Mouse (Mus musculus) forebrain, embryonic 12.5 days (tissue): ENCODE results near the gene Aldoart2. TPM values are rescaled to one million over a fixed set of nuclear protein-coding genes. Genes with fewer than 3 reads are reported as not detected.
"Not testable (repeated sequence)": the region's sequence is repeated elsewhere in the genome, so short reads cannot be mapped to it uniquely, and the experiment has no call there.

Experiments used
- ATAC-seq: fragments of 200-750 bp; cut with Nextera tagmentation; 2 replicates; pipeline ENCODE4 v1.8.0; 2017; ENCODE audit warnings: moderate TSS enrichment; ENCODE audit not compliant: low FRiP score
- H3K27ac ChIP-seq: fragments of 300-500 bp; sonication (generic); 2 replicates; pipeline ENCODE4 v1.5.1; 2016; ENCODE audit warnings: mild to moderate bottlenecking
- H3K27me3 ChIP-seq: fragments of 300-500 bp; sonication (generic); 2 replicates; pipeline ENCODE4 v1.6.1; 2016; ENCODE audit warnings: mild to moderate bottlenecking
- H3K36me3 ChIP-seq: fragments of 300-500 bp; sonication (generic); replicated peaks from 2 replicates; pipeline ENCODE4 v1.6.1; 2016; ENCODE audit warnings: mild to moderate bottlenecking
- H3K4me1 ChIP-seq: fragments of 300-500 bp; sonication (generic); 2 replicates; pipeline ENCODE4 v1.6.1; 2016
- H3K4me2 ChIP-seq: fragments of 300-500 bp; sonication (generic); 2 replicates; pipeline ENCODE4 v1.6.1; 2016; ENCODE audit warnings: mild to moderate bottlenecking, moderate library complexity
- H3K4me3 ChIP-seq: fragments of 300-500 bp; sonication (generic); replicated peaks from 2 replicates; pipeline ENCODE4 v1.5.1; 2016; ENCODE audit warnings: mild to moderate bottlenecking
- H3K9ac ChIP-seq: fragments of 300-500 bp; sonication (generic); 2 replicates; pipeline ENCODE4 v1.6.1; 2016; ENCODE audit warnings: mild to moderate bottlenecking
- H3K9me3 ChIP-seq: fragments of 300-500 bp; sonication (generic); 2 replicates; pipeline ENCODE4 v1.6.1; 2016
- WGBS: fragments of 180-500 bp; shearing (Covaris S2); methylation state at CpG from one replicate; pipeline ENCODE4 v1.1.7; 2016; 5-methylcytosine and 5-hydroxymethylcytosine counted together
- polyA plus RNA-seq: library from polyadenylated mRNA; unstranded; fragments of >200 nt; fragmentation: Nextera tagmentation; extraction: Ambion mirVana; gene quantifications from 2 replicates; pipeline ENCODE4 v1.2.1, GENCODE M21; 2016

Gene Aldoart2
- polyA plus RNA-seq, 1 experiment from 2014 or later = not detected

GRCm38 (mm10) chr12:55563742-55564141 lies 1.3 kb upstream of the Aldoart2 start:
- Histone ChIP-seq H3K4me1 (peaks cover 8% of the 10 kb centered on the region; the same call in 1 of the 2 replicates), H3K27ac (no peak overlapping the region), H3K36me3 (no peaks in the 10 kb centered on the region), H3K4me3 (no peak overlapping the region), H3K4me2 (no peak overlapping the region), H3K9ac (no peak overlapping the region), H3K9me3 (no peaks in the 10 kb centered on the region), H3K27me3 (no peaks in the 10 kb centered on the region)
- 97% methylated on average over 3 of the region's 3 CpGs for WGBS
- no peak for ATAC-seq

GRCm38 (mm10) chr12:55564187-55564963 lies 664 bp upstream of the Aldoart2 start:
- no peak overlapping the region for H3K4me2 ChIP-seq
- no peaks in the 10 kb centered on the region for H3K9me3 ChIP-seq
- H3K27ac ChIP-seq = no peak overlapping the region
- no peaks in the 10 kb centered on the region for H3K36me3 ChIP-seq
- no peak overlapping the region for H3K9ac ChIP-seq
- peaks cover 8% of the 10 kb centered on the region; the same call in 1 of the 2 replicates for H3K4me1 ChIP-seq
- no peaks in the 10 kb centered on the region for H3K27me3 ChIP-seq
- no peak for ATAC-seq
- no peak overlapping the region for H3K4me3 ChIP-seq
- WGBS = 88% methylated on average over 9 of the region's 9 CpGs

DNA sequence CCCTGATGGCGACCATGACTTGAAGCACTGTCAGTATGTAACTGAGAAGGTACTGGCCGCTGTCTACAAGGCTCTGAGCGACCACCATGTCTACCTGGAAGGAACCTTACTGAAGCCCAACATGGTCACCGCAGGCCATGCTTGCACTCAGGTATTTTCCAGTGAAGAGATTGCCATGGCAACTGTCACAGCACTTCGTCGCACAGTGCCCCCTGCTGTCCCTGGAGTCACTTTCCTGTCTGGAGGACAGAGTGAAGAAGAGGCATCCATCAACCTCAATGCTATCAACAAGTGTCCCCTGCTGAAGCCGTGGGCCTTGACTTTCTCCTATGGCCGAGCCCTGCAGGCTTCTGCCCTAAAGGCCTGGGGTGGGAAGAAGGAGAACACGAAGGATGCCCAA lies 828 bp downstream of the Aldoart2 start:
- Histone ChIP-seq H3K4me1 (no peaks in the 10 kb centered on the region), H3K4me2 (no peak overlapping the region), H3K4me3 (no peak overlapping the region), H3K36me3 (no peaks in the 10 kb centered on the region), H3K9ac (no peak overlapping the region), H3K9me3 (no peaks in the 10 kb centered on the region), H3K27ac (no peak overlapping the region), H3K27me3 (no peaks in the 10 kb centered on the region)
- no peak for ATAC-seq
- 81% methylated on average over 9 of the region's 9 CpGs for WGBS

GRCm38 (mm10) chr12:55566837-55567236 lies 1.8 kb downstream of the Aldoart2 start:
- H3K27ac ChIP-seq = no peak overlapping the region
- no peaks in the 10 kb centered on the region for H3K27me3 ChIP-seq
- no peaks in the 10 kb centered on the region for H3K9me3 ChIP-seq
- H3K4me2 ChIP-seq = no peak overlapping the region
- ATAC-seq = peak; percentile 69; the same call in 1 of the 2 replicates
- peaks cover 4% of the 10 kb centered on the region for H3K4me1 ChIP-seq
- no peak overlapping the region for H3K4me3 ChIP-seq
- WGBS = 75% methylated on average over 5 of the region's 5 CpGs
- no peaks in the 10 kb centered on the region for H3K36me3 ChIP-seq
- no peak overlapping the region for H3K9ac ChIP-seq

DNA sequence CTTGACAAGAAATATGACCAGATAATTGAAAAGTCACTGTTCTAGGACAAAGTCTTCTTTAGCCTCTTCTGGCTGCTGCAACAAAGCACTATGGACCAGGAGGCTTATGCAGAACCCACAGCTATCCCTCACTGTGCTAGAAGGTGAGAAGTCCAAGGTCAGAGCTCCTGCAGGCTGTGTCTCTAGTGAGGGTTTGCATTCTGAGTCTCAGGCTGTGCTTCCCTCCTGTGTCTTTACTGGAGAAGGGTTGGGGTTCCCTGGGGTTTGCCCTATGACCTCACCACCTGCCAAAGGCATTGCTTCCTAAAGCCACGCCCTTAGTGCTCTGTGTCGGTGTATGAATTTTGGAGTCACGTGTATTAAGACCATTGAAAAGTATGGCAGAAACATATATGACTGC lies 3.4 kb downstream of the Aldoart2 start:
- H3K27ac ChIP-seq = no peak overlapping the region
- no peak overlapping the region for H3K9ac ChIP-seq
- H3K9me3 ChIP-seq = no peaks in the 10 kb centered on the region
- no peak overlapping the region for H3K4me2 ChIP-seq
- H3K36me3 ChIP-seq = no peaks in the 10 kb centered on the region
- peaks cover 13% of the 10 kb centered on the region for H3K4me1 ChIP-seq
- ATAC-seq = no peak
- no peak overlapping the region for H3K4me3 ChIP-seq
- H3K27me3 ChIP-seq = no peaks in the 10 kb centered on the region
- 81% methylated on average over 3 of the region's 3 CpGs for WGBS

DNA sequence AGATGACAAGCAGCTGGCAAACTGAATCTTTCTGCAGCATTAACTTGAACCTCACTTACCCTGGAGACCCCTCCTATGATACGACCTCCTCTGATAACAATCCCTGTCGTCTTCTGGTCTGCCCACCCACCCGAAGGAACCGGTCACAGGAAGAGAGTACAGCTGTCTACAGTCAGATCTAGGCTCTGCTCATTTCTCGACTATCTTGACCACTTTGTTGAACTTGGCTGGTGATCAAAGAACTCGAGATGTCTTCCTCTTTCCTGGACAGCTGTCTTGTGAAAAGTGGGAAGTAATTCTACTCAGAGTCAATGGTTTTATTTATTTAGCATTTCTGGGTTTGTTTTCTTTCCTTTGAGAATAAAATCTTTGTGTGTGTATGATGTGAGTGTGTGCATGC lies 4.6 kb downstream of the Aldoart2 start:
- H3K9me3 ChIP-seq = no peaks in the 10 kb centered on the region
- no peaks in the 10 kb centered on the region for H3K36me3 ChIP-seq
- no peaks in the 10 kb centered on the region for H3K27me3 ChIP-seq

DNA sequence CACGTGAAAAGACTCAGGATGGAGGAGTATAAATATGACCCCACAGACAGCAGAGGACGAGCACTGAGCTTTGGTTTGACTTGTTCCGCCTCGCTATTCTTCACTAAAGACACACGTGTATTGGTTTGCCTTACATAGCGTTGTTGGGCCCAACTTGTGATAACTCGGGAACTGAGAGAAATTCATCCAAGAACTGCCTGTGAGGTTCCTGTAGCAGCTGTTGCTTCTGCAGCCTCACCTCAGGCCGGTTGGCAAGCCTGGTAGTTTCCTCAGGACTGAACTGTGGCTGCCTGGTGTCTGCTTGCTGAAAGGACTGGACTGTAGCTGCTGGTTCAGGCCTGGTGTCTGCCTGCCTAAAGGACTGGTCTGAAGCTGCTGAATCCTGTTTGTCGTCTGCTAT lies 5.6 kb downstream of the Aldoart2 start:
- H3K27me3 ChIP-seq = no peaks in the 10 kb centered on the region
- H3K9ac ChIP-seq = no peak overlapping the region
- H3K27ac ChIP-seq = no peak overlapping the region
- no peak overlapping the region for H3K4me3 ChIP-seq
- no peak for ATAC-seq
- H3K9me3 ChIP-seq = no peaks in the 10 kb centered on the region
- 90% methylated on average over 9 of the region's 9 CpGs for WGBS
- peaks cover 19% of the 10 kb centered on the region for H3K4me1 ChIP-seq
- H3K4me2 ChIP-seq = no peak overlapping the region
- H3K36me3 ChIP-seq = no peaks in the 10 kb centered on the region

More for the DNA sequence above, 4.6 kb downstream of the Aldoart2 start:
- Histone ChIP-seq H3K9ac (no peak overlapping the region), H3K4me2 (no peak overlapping the region), H3K4me3 (no peak overlapping the region), H3K4me1 (peaks cover 19% of the 10 kb centered on the region), H3K27ac (no peak overlapping the region)
- WGBS = 84% methylated on average over 6 of the region's 6 CpGs
- no peak for ATAC-seq

GRCm38 (mm10) chr12:55571181-55571580 lies 6.1 kb downstream of the Aldoart2 start:
- no peak for ATAC-seq

DNA sequence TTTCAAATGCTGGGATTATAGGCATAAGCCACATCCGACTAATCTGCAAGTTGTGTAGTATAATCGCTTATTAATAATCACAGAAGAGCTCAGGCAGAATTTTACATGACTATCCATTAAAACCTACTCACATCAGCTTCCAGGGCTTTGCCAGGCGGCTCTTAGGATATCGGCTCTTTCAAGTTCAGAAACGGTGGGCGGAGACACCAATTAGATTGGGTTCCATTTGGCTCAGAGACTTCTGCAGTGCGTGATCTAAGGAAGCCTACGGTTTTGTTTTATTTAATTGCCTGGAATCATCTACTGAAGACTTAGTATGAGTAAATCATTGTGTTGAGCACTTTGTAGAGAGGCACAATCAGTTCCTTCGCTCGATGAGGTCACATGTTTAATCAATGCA lies 6.6 kb downstream of the Aldoart2 start:
- no peaks in the 10 kb centered on the region for H3K27me3 ChIP-seq
- no peak overlapping the region for H3K27ac ChIP-seq
- no peak overlapping the region for H3K9ac ChIP-seq
- H3K4me2 ChIP-seq = no peak overlapping the region
- no peak overlapping the region for H3K4me3 ChIP-seq
- 67% methylated on average over 10 of the region's 10 CpGs for WGBS
- ATAC-seq = no peak; the same call in 1 of the 2 replicates
- no peaks in the 10 kb centered on the region for H3K36me3 ChIP-seq
- H3K9me3 ChIP-seq = no peaks in the 10 kb centered on the region
- H3K4me1 ChIP-seq = peaks cover 19% of the 10 kb centered on the region

More at GRCm38 (mm10) chr12:55571181-55571580, 6.1 kb downstream of the Aldoart2 start:
- Histone ChIP-seq H3K4me1 (peaks cover 19% of the 10 kb centered on the region), H3K27ac (no peak overlapping the region), H3K27me3 (no peaks in the 10 kb centered on the region), H3K36me3 (no peaks in the 10 kb centered on the region), H3K9me3 (no peaks in the 10 kb centered on the region), H3K4me3 (no peak overlapping the region), H3K9ac (no peak overlapping the region), H3K4me2 (no peak overlapping the region)
- whole genome bisulfite sequencing = 63% methylated on average over 11 of the region's 11 CpGs

- no peak overlapping the region for H3K27ac ChIP-seq
- H3K4me3 ChIP-seq = no peak overlapping the region
- no peaks in the 10 kb centered on the region for H3K36me3 ChIP-seq
- no peak overlapping the region for H3K9ac ChIP-seq
- no peaks in the 10 kb centered on the region for H3K27me3 ChIP-seq
- peaks cover 19% of the 10 kb centered on the region for H3K4me1 ChIP-seq
- no peak for ATAC-seq
- no peaks in the 10 kb centered on the region for H3K9me3 ChIP-seq
- H3K4me2 ChIP-seq = no peak overlapping the region
Measured at GRCm38 (mm10) chr12:55573089-55573488, 8.1 kb downstream of the Aldoart2 start.

GRCm38 (mm10) chr12:55573794-55574193 lies 8.8 kb downstream of the Aldoart2 start:
- H3K27me3 ChIP-seq = no peaks in the 10 kb centered on the region
- no peak overlapping the region for H3K27ac ChIP-seq
- H3K4me2 ChIP-seq = no peak overlapping the region
- 8% methylated on average over 6 of the region's 6 CpGs for WGBS
- no peak overlapping the region for H3K4me3 ChIP-seq
- no peaks in the 10 kb centered on the region for H3K9me3 ChIP-seq
- H3K4me1 ChIP-seq = peaks cover 19% of the 10 kb centered on the region
- no peaks in the 10 kb centered on the region for H3K36me3 ChIP-seq
- no peak overlapping the region for H3K9ac ChIP-seq
- ATAC-seq = peak; percentile 70

DNA sequence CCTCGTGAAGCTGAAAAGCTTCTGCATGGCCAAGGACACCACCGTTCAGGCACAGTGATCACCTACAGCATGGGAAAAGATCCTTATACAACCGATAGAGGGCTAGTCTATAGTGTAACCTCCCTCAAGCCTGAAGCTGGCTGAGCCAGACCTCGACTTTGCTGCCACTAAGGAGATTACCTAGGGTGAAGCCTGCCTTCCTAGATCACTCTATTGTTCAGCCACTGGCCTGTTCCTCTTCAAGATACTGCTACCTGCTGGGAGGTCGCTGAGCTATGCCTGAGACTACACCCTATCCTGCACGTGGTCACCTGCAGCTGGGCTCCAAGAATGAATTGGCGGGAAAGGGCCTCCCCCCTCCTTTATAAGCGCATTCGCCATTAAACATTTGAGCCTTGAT lies 21.9 kb downstream of the Aldoart2 start:
- H3K9ac ChIP-seq, H3K36me3 ChIP-seq, H3K4me2 ChIP-seq, ATAC-seq, H3K27me3 ChIP-seq, H3K4me1 ChIP-seq, H3K27ac ChIP-seq, H3K9me3 ChIP-seq, H3K4me3 ChIP-seq: not testable (repeated sequence)
- WGBS = 50% methylated on average over 9 of the region's 9 CpGs

GRCm38 (mm10) chr12:55598537-55598886 lies 33.5 kb downstream of the Aldoart2 start:
- ATAC-seq = 0 out of 2 replicates have a peak, but pooled peaks have one; percentile 22
- H3K4me3 ChIP-seq = peak overlapping the region; percentile 53
- H3K4me2 ChIP-seq = peak overlapping the region; percentile 93
- no peaks in the 10 kb centered on the region for H3K9me3 ChIP-seq
- 7% methylated on average over 7 of the region's 7 CpGs for WGBS
- H3K36me3 ChIP-seq = no peaks in the 10 kb centered on the region
- H3K4me1 ChIP-seq = peaks cover 28% of the 10 kb centered on the region
- H3K27me3 ChIP-seq = peaks cover 77% of the 10 kb centered on the region
- H3K27ac ChIP-seq = no peak overlapping the region
- no peak overlapping the region for H3K9ac ChIP-seq
